Mouse (Mus musculus) kidney, adult 8-10 months (tissue): ENCODE data around the gene Cyp2d22.
"Not testable (repeated sequence)": the region's sequence is repeated elsewhere in the genome, so short reads cannot be mapped to it uniquely, and the experiment has no call there.

Experiments
- DNase-seq, 2 experiments: peaks; one replicate each; pipeline ENCODE4 v3.0.0; 2022

The Cyp2d22 gene

DNA sequence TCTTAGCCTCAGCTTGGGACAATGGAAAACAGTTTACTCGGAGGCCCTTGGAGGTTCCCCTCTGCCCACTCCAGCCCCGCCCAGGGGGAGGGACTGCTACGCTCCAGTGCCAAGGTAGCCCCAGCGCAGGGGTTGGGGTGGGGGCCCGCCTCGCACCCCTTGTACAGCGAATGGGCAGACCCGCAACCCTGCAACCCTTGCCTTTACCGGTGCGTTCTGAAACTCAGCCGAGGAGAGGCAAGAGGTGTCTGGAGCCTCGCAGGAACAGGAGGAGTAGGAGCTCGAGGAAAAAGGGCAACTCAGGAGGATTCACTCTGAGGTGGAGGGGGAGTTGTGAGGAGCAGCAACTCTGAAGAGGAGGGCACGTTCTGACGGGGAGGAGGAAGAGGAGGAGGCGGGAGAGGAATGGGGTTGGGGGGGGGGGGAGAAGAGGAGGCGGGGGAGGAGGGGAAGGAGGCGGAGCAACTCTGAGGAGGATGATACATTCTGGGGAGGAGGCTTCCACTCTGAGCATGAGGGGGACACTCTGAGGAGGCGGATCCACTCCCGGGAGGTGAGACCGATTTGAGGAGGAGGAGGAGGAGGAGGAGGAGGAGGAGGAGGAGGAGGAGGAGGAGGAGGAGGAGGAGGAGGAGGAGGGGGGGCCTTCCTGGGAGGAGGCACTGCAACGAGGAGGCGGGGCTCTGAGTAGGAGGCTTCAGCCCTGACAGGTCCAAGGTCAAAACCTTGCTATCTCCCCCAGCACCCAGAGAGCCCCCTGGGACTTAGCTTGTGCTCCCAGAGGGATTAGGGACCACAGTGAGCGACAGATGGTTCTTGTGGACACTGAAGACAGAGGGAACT lies at the start of gene Cyp2d22:
Gene Cyp2d22 (minus strand): TSS at position 390 of the 843 bp plus-strand sequence.
- DNase-seq, result peak; percentile 68 to 72

DNA sequence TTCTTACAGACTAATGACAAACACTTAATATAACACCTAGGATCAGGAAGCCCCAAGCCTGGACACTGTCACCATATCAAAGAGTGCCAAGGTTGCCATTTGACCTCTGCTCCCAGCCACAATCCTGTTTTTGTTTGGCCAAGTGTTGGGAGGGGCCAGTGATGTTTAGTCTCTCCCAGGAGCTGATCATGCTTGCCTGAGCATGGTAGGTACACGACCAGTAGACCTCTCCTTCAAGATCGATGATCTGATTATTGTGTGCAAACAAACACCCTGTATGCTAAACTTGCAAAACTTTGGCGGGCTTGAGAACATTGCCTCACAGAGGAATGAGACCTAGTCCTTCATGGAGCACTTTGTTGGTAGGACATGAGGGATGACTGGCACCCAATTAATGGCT lies 43.4 kb upstream of the Cyp2d22 start:
- DNase-seq, result no peak

GRCm38 (mm10) chr15:82422935-82423334 lies 42.9 kb upstream of the Cyp2d22 start:
- DNase-seq, result no peak

DNA sequence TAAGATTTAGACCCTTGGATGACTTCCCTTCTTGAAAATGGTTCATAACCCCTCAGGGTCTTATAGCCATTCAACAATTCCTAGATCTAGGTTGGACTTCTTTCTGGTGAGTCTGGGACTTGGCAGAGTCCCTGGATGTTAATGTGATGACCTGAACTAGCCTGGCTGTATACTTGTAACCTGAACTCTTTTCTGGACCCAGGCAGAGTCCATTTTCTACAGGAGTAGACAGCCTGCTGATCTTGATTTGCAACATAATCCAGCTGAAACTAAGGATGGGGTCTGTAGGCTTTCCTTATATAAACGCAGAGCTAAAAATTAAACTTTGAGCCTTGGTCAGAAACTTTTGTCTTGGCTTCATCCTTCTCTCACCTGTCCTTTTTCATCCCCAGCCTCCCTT lies 38.6 kb upstream of the Cyp2d22 start:
- peak in 1 of 2 experiments; percentile 22 for DNase-seq

- DNase-seq, result peak; percentile 87 to 93
Observed at GRCm38 (mm10) chr15:82416797-82417789, 37.0 kb upstream of the Cyp2d22 start.

- no peak for DNase-seq
Observed at GRCm38 (mm10) chr15:82407536-82407935, 27.5 kb upstream of the Cyp2d22 start.

DNA sequence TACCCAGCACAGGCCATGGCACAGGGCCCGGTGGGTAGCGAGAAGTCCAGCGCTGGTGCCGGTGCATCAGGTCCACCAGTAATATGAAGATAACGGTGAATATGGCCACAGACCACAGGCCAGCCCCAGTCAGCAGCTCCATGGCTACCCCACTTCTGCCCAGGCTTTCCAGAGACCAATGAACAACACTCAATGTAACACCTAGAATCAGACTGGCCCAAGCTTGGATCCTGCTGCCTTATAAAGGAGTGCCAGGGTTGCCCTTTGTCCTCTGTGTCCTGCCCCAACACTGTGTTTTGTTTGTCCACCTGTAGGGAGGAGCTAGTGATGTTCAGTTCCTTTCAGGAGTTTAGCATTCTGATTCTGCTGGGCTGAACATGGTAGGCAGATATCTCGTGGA lies 26.9 kb upstream of the Cyp2d22 start, which contains the start of gene Cyp2d10:
Gene Cyp2d10 (minus strand): TSS at position 215 of the 400 bp plus-strand sequence.
- DNase-seq, result no peak

DNA sequence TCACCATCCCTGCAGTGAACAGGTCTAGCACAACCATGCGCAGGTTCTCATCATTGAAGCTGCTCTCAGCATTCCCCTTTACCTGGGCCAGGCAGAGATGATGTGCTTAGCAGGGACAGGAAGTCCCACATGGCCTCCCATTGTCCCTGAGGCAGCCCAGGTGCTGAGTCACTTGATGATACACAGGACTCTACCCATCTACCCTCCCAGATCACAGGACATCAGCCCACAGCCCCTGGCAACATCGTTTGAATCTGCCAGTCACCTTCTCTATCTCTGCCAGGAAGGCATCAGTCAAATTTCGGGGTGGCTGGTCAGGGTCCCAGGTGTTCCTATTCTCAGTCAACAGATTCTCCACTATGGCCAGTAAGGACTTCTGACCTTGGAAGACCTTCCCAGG lies 24.1 kb upstream of the Cyp2d22 start:
- no peak for DNase-seq

DNA sequence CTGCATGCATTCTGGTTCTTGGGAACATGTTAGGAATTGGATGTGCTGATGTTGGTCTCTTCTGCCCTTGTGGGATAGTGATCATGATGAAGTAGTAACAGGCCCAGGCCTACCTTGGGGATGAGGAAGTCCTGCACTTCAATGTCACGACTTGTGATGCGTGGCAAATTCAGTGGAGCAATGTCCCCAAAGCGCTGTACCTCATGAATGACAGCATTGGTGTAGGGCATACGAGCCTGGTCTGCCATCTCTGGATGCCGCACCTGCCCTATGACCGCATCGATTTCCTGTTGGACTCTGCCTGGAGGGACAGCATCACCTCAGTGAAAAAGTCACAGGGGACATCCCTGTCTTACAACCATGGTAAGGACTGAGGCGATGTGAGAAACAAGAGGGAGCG lies 23.5 kb upstream of the Cyp2d22 start:
- no peak for DNase-seq

DNA sequence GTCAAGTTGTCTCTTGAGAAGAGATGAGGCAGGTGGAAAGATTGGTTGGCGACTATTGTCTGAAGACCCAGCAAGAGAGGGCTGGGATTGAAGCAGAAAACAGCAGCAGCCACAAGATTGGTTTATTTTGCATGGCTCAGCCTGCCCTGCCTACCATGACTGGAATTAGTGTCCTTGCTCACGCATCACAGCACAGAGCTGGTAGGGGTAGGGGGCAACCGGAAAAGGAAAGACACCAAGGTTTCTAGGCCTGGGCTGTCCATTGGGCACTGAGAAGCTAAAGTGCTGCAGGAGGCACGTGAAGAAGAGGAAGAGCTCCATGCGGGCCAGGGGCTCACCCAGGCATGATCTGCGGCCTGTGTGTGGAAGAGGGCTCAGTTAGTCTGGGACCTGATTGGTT lies 22.7 kb upstream of the Cyp2d22 start:
- no peak for DNase-seq

DNA sequence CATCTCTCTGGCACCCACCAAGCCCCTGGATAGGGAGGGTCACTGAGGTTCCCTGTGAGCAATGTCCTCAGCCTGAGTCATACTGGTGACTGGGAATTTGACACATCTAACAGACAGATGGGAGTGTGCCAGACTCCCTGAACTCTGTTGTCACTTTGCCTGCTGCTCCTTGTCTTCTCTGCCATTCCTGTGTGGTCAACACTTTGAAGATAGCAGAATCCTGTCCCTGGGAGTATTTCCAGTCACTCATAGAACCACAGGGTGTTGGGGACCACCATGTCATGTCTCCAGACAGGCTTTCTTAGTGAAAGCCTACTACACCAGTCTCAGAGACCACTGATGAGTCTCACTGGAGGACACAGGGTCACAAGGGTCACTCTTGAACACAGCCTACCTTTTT lies 22.0 kb upstream of the Cyp2d22 start:
- no peak for DNase-seq

DNA sequence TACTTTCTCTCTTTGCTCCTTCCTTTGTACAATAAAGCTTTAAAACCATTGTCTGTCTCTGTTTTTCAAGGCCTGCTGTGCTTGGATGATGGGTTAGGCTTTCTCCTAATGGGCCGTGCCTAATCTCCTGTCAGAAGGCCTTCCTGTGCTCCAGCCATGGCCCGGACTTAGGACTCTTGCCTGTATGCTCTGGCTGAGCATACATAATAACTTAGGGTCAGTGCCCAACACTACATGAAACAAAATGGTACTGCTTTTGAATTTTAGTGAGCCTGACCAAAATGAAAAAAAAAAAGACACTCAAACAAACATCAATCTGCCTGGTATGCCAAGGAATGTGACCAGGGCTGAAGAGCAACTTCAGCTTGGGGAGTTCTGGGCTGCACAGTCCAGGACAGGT lies 21.5 kb upstream of the Cyp2d22 start:
- no peak for DNase-seq

DNA sequence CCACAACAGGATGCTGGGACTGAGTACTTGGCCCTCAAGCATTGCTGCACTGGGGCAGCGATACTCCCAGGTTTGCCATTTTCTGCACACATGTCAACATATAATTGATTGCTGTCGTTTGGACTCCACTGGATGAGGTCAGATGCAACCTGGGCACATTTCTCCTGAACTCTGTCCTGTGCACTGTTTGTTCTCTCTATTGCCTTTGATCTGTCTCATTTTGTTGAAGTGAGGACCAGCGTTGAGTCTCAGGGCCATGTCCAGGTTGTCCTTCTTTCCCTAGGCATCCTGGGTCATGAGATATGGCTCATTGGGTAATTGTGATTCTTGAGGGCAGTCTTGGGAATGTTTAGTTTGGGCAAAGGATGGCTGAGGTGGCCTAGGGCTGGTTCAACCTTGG lies 15.9 kb upstream of the Cyp2d22 start:
- not testable (repeated sequence) for DNase-seq

DNA sequence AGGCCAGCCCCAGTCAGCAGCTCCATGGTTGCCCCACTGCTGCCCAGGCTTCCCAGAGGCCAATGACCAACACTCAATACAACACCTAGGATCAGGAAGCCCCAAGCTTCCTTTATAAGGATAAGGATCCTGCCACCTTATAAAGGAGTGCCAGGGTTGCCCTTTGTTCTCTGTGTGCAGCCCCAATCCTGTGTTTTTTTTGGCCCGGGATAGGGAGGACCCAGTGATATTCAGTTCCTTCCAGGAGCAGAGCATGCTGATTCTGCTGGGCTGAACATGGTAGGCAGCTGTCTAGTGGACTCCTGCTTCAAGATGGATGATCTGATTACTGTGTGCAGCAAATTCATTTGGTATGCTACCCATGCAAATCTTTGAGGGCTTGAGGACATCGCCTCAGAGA lies 13.9 kb upstream of the Cyp2d22 start, which contains the start of gene Cyp2d11:
Gene Cyp2d11 (minus strand): TSS at position 101 of the 400 bp plus-strand sequence.
- not testable (repeated sequence) for DNase-seq

- not testable (repeated sequence) for DNase-seq
Observed at GRCm38 (mm10) chr15:82389916-82390315, 9.9 kb upstream of the Cyp2d22 start.

GRCm38 (mm10) chr15:82385729-82386128 lies 5.7 kb upstream of the Cyp2d22 start:
- DNase-seq, result no peak

GRCm38 (mm10) chr15:82382441-82382840 lies 2.4 kb upstream of the Cyp2d22 start:
- DNase-seq, result no peak

GRCm38 (mm10) chr15:82380714-82381062 lies 628 bp upstream of the Cyp2d22 start:
- DNase-seq, result no peak

GRCm38 (mm10) chr15:82379511-82379870 lies 569 bp downstream of the Cyp2d22 start:
- DNase-seq, result peak in 1 of 2 experiments; percentile 45

DNA sequence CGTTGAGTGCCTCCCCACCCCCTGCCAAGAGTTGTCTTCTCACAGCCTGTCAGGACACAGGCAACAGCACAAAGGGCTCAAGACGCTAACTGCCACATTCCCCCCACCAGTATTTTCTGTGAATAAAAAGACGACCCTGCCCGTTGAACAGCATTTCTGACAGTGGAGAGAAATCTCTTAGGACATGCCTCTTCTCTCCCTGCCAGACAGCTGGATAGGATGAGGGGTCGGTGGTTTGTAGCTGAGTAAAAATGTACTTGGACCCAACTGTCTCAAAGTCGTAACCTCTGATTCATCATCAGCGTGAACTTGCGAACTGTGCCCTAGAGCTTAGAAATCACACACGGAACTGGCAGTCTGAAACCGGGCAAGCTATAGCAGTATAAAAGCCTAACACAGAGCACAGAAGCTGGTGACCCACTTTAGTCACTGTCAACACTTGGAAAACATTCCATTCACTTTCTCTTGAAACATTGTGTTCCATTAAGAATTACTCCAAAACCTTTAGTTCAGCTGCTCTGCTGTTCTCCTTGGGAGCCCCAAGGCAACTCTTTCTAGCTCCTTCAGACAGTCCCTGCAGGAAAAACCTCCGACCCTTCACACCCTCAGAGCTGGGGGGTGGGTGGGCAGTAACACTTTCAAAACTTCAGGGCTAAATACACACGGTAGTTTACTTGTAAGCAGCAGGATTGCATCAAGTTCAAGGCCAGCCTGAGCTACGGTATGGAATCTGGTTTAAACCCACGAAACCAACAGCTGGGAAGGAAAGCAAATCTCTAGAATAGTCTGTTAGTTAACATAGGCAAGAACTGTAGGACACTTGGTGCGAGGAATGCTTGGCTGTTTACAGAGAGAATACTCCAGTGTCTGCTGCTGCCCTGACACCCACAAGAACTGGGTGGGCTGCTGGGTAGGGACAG lies 1.5 kb downstream of the Cyp2d22 start:
- DNase-seq, result no peak

DNA sequence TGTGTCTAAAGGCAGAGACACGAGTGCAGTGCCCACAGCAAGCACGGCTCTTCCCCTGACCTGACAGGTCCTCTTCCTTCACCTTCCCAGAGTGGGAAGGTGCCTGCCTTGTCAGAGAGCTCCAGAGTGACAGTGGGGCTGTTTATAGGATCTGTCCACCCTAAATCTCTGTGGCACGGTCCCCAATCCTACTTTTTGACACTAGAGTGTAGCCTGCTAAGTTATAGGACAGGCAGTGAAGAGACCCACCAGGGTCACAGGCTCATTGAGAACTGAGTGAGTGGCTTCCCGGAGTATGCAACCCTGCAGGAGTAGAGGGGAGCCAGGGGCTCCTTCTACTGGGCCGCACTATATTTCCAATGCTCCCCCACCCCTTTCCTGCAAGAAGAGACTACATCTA lies 2.4 kb downstream of the Cyp2d22 start:
- no peak for DNase-seq

- DNase-seq, result peak; percentile 51 to 68
Observed at GRCm38 (mm10) chr15:82376393-82377138, 3.5 kb downstream of the Cyp2d22 start.
